Mouse (Mus musculus): ENCODE results near the gene Pip4p1.
"Not testable (repeated sequence)": the region's sequence is repeated elsewhere in the genome, so short reads cannot be mapped to it uniquely, and the experiment has no call there.

Gene Pip4p1

GRCm38 (mm10) chr14:50930754-50931492, at the start of gene Pip4p1, which contains the start of gene Pnp:
Gene Pip4p1 (minus strand): TSS chr14:50930856.
Gene Pnp (plus strand): TSS chr14:50931082.
- DNase-seq, result peak; percentile 100

GRCm38 (mm10) chr14:50979631-50980030, 49.0 kb upstream of the Pip4p1 start:
- no peak for DNase-seq

GRCm38 (mm10) chr14:50978451-50978850, 47.8 kb upstream of the Pip4p1 start:
- not testable (repeated sequence) for DNase-seq

GRCm38 (mm10) chr14:50976674-50977073, 46.0 kb upstream of the Pip4p1 start:
- no peak for DNase-seq

- no peak for DNase-seq
Observed at GRCm38 (mm10) chr14:50975001-50975400, 44.3 kb upstream of the Pip4p1 start.

GRCm38 (mm10) chr14:50973700-50974099, 43.0 kb upstream of the Pip4p1 start:
- no peak for DNase-seq

GRCm38 (mm10) chr14:50973054-50973453, 42.4 kb upstream of the Pip4p1 start:
- not testable (repeated sequence) for DNase-seq

- no peak for DNase-seq
Observed at GRCm38 (mm10) chr14:50970822-50971221, 40.2 kb upstream of the Pip4p1 start.

GRCm38 (mm10) chr14:50969558-50970544, 39.2 kb upstream of the Pip4p1 start:
- peak; percentile 52 for DNase-seq

GRCm38 (mm10) chr14:50969041-50969440, 38.4 kb upstream of the Pip4p1 start:
- no peak for DNase-seq

GRCm38 (mm10) chr14:50968216-50968980, 37.7 kb upstream of the Pip4p1 start:
- no peak for DNase-seq

- DNase-seq, result not testable (repeated sequence)
Observed at GRCm38 (mm10) chr14:50958289-50958995, 27.8 kb upstream of the Pip4p1 start.

GRCm38 (mm10) chr14:50957146-50957545, 26.5 kb upstream of the Pip4p1 start:
- not testable (repeated sequence) for DNase-seq

- not testable (repeated sequence) for DNase-seq
Observed at GRCm38 (mm10) chr14:50956724-50957123, 26.1 kb upstream of the Pip4p1 start.

- peak; percentile 70 for DNase-seq
Observed at GRCm38 (mm10) chr14:50955942-50956508, 25.4 kb upstream of the Pip4p1 start, which contains the start of gene Pnp2. Gene Pnp2 (plus strand): TSS chr14:50955992.

GRCm38 (mm10) chr14:50955487-50955886, 24.8 kb upstream of the Pip4p1 start:
- DNase-seq, result no peak

GRCm38 (mm10) chr14:50945526-50945925, 14.9 kb upstream of the Pip4p1 start:
- not testable (repeated sequence) for DNase-seq

GRCm38 (mm10) chr14:50945081-50945480, 14.4 kb upstream of the Pip4p1 start:
- not testable (repeated sequence) for DNase-seq

GRCm38 (mm10) chr14:50944668-50945033, 14.0 kb upstream of the Pip4p1 start:
- not testable (repeated sequence) for DNase-seq

- peak; percentile 93 for DNase-seq
Observed at GRCm38 (mm10) chr14:50943932-50944667, 13.4 kb upstream of the Pip4p1 start, which contains the start of gene Gm49342. Gene Gm49342 (plus strand): TSS chr14:50944517.

- no peak for DNase-seq
Observed at GRCm38 (mm10) chr14:50938940-50939339, 8.3 kb upstream of the Pip4p1 start.

All from cerebellum, adult 9-10 months (tissue).